Mouse (Mus musculus): ENCODE measurements at regions not wholly inside any gene's neighbourhood (a gene's known extent, or its start where the extent isn't known, plus 50 kb on each side); places are given as distances from the start of the nearest gene placed in this dataset.
"Not testable (repeated sequence)": the region's sequence is repeated elsewhere in the genome, so short reads cannot be mapped to it uniquely, and the experiment has no call there.

GRCm38 (mm10) chr6:107229843-107230242 lies 299.7 kb upstream of the Lrrn1 start:
- H3K4me3 ChIP-seq (ENCODE audit: low read length); H3K36me3 ChIP-seq (ENCODE audit: control insufficient read depth, insufficient read depth, low read length); H3K4me1 ChIP-seq (replicated peaks; ENCODE audit: control insufficient read depth, insufficient read depth, low read length); H3K4me2 ChIP-seq (ENCODE audit: low read depth, low read length); H3K27me3 ChIP-seq (ENCODE audit: control insufficient read depth, insufficient read depth, low read depth, low read length); H3K9ac ChIP-seq (ENCODE audit: low read length); H3K27ac ChIP-seq (ENCODE audit: low read length); H3K9me3 ChIP-seq (ENCODE audit: control insufficient read depth, low read length); ATAC-seq (ENCODE audit: low read depth): not testable (repeated sequence)
- 80% methylated on average over 6 of the region's 6 CpGs for WGBS

- 78% methylated on average over 3 of the region's 3 CpGs for WGBS
- H3K27ac ChIP-seq (ENCODE audit: low read length): no peak overlapping the region
- H3K27me3 ChIP-seq (ENCODE audit: control insufficient read depth, insufficient read depth, low read depth, low read length): no peaks in the 10 kb centered on the region
- H3K4me2 ChIP-seq (ENCODE audit: low read depth, low read length): no peak overlapping the region
- H3K4me1 ChIP-seq (replicated peaks; ENCODE audit: control insufficient read depth, insufficient read depth, low read length): no peaks in the 10 kb centered on the region
- H3K9ac ChIP-seq (ENCODE audit: low read length): no peak overlapping the region
- no peaks in the 10 kb centered on the region for H3K9me3 ChIP-seq (ENCODE audit: control insufficient read depth, low read length)
- no peak for ATAC-seq (ENCODE audit: low read depth)
- no peaks in the 10 kb centered on the region for H3K36me3 ChIP-seq (ENCODE audit: control insufficient read depth, insufficient read depth, low read length)
- no peak overlapping the region for H3K4me3 ChIP-seq (ENCODE audit: low read length)
Measured at GRCm38 (mm10) chr6:107237692-107238091, 291.9 kb upstream of the Lrrn1 start.

GRCm38 (mm10) chr6:107243981-107244380 lies 285.6 kb upstream of the Lrrn1 start:
- WGBS: 54% methylated on average over 3 of the region's 3 CpGs
- H3K9ac ChIP-seq (ENCODE audit: low read length): no peak overlapping the region
- no peak overlapping the region for H3K4me3 ChIP-seq (ENCODE audit: low read length)
- no peak overlapping the region for H3K27ac ChIP-seq (ENCODE audit: low read length)
- no peaks in the 10 kb centered on the region for H3K9me3 ChIP-seq (ENCODE audit: control insufficient read depth, low read length)
- no peak for ATAC-seq (ENCODE audit: low read depth)
- no peak overlapping the region for H3K4me2 ChIP-seq (ENCODE audit: low read depth, low read length)
- no peaks in the 10 kb centered on the region for H3K27me3 ChIP-seq (ENCODE audit: control insufficient read depth, insufficient read depth, low read depth, low read length)
- H3K36me3 ChIP-seq (ENCODE audit: control insufficient read depth, insufficient read depth, low read length): no peaks in the 10 kb centered on the region
- H3K4me1 ChIP-seq (replicated peaks; ENCODE audit: control insufficient read depth, insufficient read depth, low read length): no peaks in the 10 kb centered on the region

DNA sequence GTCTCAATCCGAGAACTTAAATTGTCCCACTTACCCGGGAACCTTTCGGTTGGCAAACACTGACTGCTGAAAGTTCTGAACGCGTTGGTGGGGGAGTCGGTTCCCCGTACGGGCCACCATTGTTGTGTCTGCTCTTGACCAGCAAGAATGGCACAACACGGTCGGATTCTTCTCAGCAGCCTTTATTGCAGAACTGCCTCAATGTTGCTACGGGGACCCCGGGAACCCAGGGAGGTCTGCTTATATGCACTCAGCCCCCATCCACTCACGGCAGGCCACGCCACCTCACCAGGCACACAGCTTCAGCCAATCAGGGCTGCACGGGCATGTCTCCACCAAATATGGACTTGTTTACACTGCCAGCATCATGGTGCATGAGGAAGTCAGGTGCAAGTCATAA lies 249.2 kb upstream of the Lrrn1 start:
- Histone ChIP-seq H3K4me3 (ENCODE audit: low read length) (no peak overlapping the region), H3K4me2 (ENCODE audit: low read depth, low read length) (no peak overlapping the region), H3K4me1 (replicated peaks; ENCODE audit: control insufficient read depth, insufficient read depth, low read length) (no peaks in the 10 kb centered on the region), H3K9me3 (ENCODE audit: control insufficient read depth, low read length) (no peaks in the 10 kb centered on the region), H3K9ac (ENCODE audit: low read length) (no peak overlapping the region), H3K27me3 (ENCODE audit: control insufficient read depth, insufficient read depth, low read depth, low read length) (no peaks in the 10 kb centered on the region), H3K36me3 (ENCODE audit: control insufficient read depth, insufficient read depth, low read length) (no peaks in the 10 kb centered on the region), H3K27ac (ENCODE audit: low read length) (no peak overlapping the region)
- 93% methylated on average over 15 of the region's 15 CpGs for WGBS
- ATAC-seq (ENCODE audit: low read depth): no peak

DNA sequence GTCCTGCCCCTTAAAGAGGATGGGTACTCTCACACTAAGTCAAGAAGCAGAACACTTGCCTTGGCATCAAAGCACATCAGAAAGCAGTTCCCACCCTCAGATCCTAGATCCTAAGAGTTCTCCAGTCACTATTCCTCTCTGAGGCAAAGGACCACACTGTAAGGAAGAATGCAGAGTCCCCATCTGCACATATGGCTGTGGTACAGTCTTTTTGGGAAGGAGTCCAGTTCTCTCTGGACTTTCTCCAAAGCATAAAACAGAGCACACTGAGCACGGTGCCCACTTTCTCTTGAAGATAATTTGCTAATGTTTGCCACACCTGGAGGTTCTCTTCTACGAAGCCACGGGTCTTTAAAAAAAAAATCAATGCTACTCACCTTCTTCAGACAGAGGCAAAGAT lies 238.7 kb upstream of the Lrrn1 start:
- Histone ChIP-seq H3K27me3 (ENCODE audit: control insufficient read depth, insufficient read depth, low read depth, low read length) (no peaks in the 10 kb centered on the region), H3K4me1 (replicated peaks; ENCODE audit: control insufficient read depth, insufficient read depth, low read length) (no peaks in the 10 kb centered on the region), H3K4me2 (ENCODE audit: low read depth, low read length) (no peak overlapping the region), H3K9ac (ENCODE audit: low read length) (no peak overlapping the region), H3K9me3 (ENCODE audit: control insufficient read depth, low read length) (no peaks in the 10 kb centered on the region), H3K36me3 (ENCODE audit: control insufficient read depth, insufficient read depth, low read length) (no peaks in the 10 kb centered on the region), H3K27ac (ENCODE audit: low read length) (no peak overlapping the region), H3K4me3 (ENCODE audit: low read length) (no peak overlapping the region)
- no peak for ATAC-seq (ENCODE audit: low read depth)
- WGBS: 67% methylated on average over 3 of the region's 3 CpGs

DNA sequence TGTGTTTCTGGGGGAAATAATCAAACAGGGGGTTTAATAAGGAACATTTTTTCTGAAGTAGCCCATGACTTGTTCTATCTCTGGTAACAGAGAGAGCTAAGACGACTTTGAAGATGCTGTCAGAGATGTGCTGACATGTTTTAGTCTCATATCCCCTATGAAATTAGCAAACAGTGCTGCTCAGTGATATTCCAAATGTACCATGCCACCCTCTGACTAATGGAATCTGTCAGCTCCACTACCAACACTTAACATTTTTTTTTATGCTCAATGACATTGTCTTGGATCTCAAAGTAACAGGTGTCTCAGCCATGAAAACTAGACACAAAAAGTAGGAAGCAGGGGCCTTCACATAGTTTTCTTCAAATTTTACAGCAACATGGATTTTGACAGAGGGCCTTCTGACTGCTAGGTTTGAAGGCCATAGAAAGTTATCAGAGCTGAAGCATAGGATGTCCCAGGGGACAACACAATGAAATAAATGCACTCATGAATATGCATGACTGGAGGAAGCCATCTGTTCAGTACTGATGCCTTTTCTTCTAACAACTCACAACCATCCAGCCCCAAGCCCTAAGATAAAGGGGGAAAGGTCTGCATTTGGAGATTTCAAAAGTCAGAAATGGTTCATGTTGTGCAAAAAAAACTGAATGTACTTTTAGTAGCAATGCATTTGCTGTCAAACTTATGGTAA lies 225.7 kb upstream of the Lrrn1 start:
- Histone ChIP-seq H3K27ac (ENCODE audit: low read length) (no peak overlapping the region), H3K27me3 (ENCODE audit: control insufficient read depth, insufficient read depth, low read depth, low read length) (no peaks in the 10 kb centered on the region), H3K4me1 (replicated peaks; ENCODE audit: control insufficient read depth, insufficient read depth, low read length) (no peaks in the 10 kb centered on the region), H3K9me3 (ENCODE audit: control insufficient read depth, low read length) (no peaks in the 10 kb centered on the region), H3K9ac (ENCODE audit: low read length) (no peak overlapping the region), H3K36me3 (ENCODE audit: control insufficient read depth, insufficient read depth, low read length) (no peaks in the 10 kb centered on the region), H3K4me3 (ENCODE audit: low read length) (no peak overlapping the region), H3K4me2 (ENCODE audit: low read depth, low read length) (no peak overlapping the region)
- ATAC-seq (ENCODE audit: low read depth): no peak
- WGBS: 65% methylated on average over 1 of the region's 1 CpGs

DNA sequence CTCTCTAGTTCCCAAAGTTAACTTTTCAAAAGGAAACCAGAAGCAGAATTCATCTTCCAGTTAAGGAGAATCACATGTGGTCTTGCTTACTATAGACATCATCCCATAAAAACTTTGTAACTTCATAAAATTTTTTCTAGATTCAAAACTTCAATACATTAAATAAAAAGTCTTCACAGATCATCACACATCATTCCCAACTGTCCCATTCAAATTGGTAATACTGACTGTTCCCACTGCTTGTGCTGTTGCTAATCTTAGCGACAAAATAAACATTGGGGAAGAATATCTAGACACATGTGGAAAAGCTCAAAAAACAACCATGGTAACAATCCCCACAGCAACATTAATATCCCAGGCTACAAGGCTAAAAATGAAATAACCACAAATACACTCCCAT lies 210.0 kb upstream of the Lrrn1 start:
- WGBS: 64% methylated on average over 1 of the region's 1 CpGs
- no peak for ATAC-seq (ENCODE audit: low read depth)

GRCm38 (mm10) chr6:107350503-107350902 lies 179.1 kb upstream of the Lrrn1 start:
- H3K4me3 ChIP-seq (ENCODE audit: low read length): no peak overlapping the region
- no peak for ATAC-seq (ENCODE audit: low read depth)
- WGBS: 72% methylated on average over 4 of the region's 4 CpGs

More for the DNA sequence above, 210.0 kb upstream of the Lrrn1 start:
- Histone ChIP-seq H3K36me3 (ENCODE audit: control insufficient read depth, insufficient read depth, low read length) (no peaks in the 10 kb centered on the region), H3K4me2 (ENCODE audit: low read depth, low read length) (no peak overlapping the region), H3K27me3 (ENCODE audit: control insufficient read depth, insufficient read depth, low read depth, low read length) (no peaks in the 10 kb centered on the region), H3K9me3 (ENCODE audit: control insufficient read depth, low read length) (no peaks in the 10 kb centered on the region), H3K4me3 (ENCODE audit: low read length) (no peak overlapping the region), H3K4me1 (replicated peaks; ENCODE audit: control insufficient read depth, insufficient read depth, low read length) (no peaks in the 10 kb centered on the region), H3K27ac (ENCODE audit: low read length) (no peak overlapping the region), H3K9ac (ENCODE audit: low read length) (no peak overlapping the region)

GRCm38 (mm10) chr6:107375274-107375673 lies 154.3 kb upstream of the Lrrn1 start:
- H3K9ac ChIP-seq (ENCODE audit: low read length): no peak overlapping the region
- H3K4me2 ChIP-seq (ENCODE audit: low read depth, low read length): no peak overlapping the region
- no peaks in the 10 kb centered on the region for H3K27me3 ChIP-seq (ENCODE audit: control insufficient read depth, insufficient read depth, low read depth, low read length)
- no peak overlapping the region for H3K4me3 ChIP-seq (ENCODE audit: low read length)
- no peaks in the 10 kb centered on the region for H3K36me3 ChIP-seq (ENCODE audit: control insufficient read depth, insufficient read depth, low read length)
- H3K27ac ChIP-seq (ENCODE audit: low read length): no peak overlapping the region
- H3K4me1 ChIP-seq (replicated peaks; ENCODE audit: control insufficient read depth, insufficient read depth, low read length): no peaks in the 10 kb centered on the region
- no peak for ATAC-seq (ENCODE audit: low read depth)
- H3K9me3 ChIP-seq (ENCODE audit: control insufficient read depth, low read length): no peaks in the 10 kb centered on the region

More at GRCm38 (mm10) chr6:107350503-107350902, 179.1 kb upstream of the Lrrn1 start:
- H3K9ac ChIP-seq (ENCODE audit: low read length): no peak overlapping the region
- H3K4me1 ChIP-seq (replicated peaks; ENCODE audit: control insufficient read depth, insufficient read depth, low read length): no peaks in the 10 kb centered on the region
- no peaks in the 10 kb centered on the region for H3K36me3 ChIP-seq (ENCODE audit: control insufficient read depth, insufficient read depth, low read length)
- no peaks in the 10 kb centered on the region for H3K9me3 ChIP-seq (ENCODE audit: control insufficient read depth, low read length)
- no peak overlapping the region for H3K27ac ChIP-seq (ENCODE audit: low read length)
- H3K4me2 ChIP-seq (ENCODE audit: low read depth, low read length): no peak overlapping the region
- H3K27me3 ChIP-seq (ENCODE audit: control insufficient read depth, insufficient read depth, low read depth, low read length): no peaks in the 10 kb centered on the region

- H3K4me1 ChIP-seq (replicated peaks; ENCODE audit: control insufficient read depth, insufficient read depth, low read length): no peaks in the 10 kb centered on the region
- WGBS: 63% methylated on average over 1 of the region's 1 CpGs
- H3K4me3 ChIP-seq (ENCODE audit: low read length): no peak overlapping the region
- H3K4me2 ChIP-seq (ENCODE audit: low read depth, low read length): no peak overlapping the region
- no peak overlapping the region for H3K9ac ChIP-seq (ENCODE audit: low read length)
- H3K27me3 ChIP-seq (ENCODE audit: control insufficient read depth, insufficient read depth, low read depth, low read length): no peaks in the 10 kb centered on the region
- no peak overlapping the region for H3K27ac ChIP-seq (ENCODE audit: low read length)
- no peak for ATAC-seq (ENCODE audit: low read depth)
- H3K36me3 ChIP-seq (ENCODE audit: control insufficient read depth, insufficient read depth, low read length): no peaks in the 10 kb centered on the region
- no peaks in the 10 kb centered on the region for H3K9me3 ChIP-seq (ENCODE audit: control insufficient read depth, low read length)
Measured at GRCm38 (mm10) chr6:107378489-107378888, 151.1 kb upstream of the Lrrn1 start.

All from lung, embryonic 16.5 days (tissue).